Mouse (Mus musculus): ENCODE data around the gene Ablim2.

- TF ChIP-seq CTCF (IDR thresholded peaks at IDR 0.05; ENCODE audit: extremely low read depth, insufficient read depth, low read length) (no peak), POLR2A (IDR thresholded peaks at IDR 0.05; ENCODE audit: extremely low read depth, insufficient read depth, low read length) (no peak)
Measured at GRCm38 (mm10) chr5:35710481-35710880, 47.2 kb upstream of the Ablim2 start.
